ENCODE assay signal across 16 mouse cellular contexts in genomic region chr11:113726994-113727888, GRCm38 (mm10). TPM values are rescaled to one million over a fixed set of nuclear protein-coding genes. Genes with fewer than 3 reads are reported as not detected.
A peak's percentile ranks its signal among the peaks of the same experiment; 100 is the strongest.
DNase-seq lines count a peak whose midpoint lies in the region; ATAC-seq and TF ChIP-seq lines count a peak whose summit lies in the region.
"Had no signal": no experiment of that assay in that cellular context is flagged by ENCODE, and none has a peak within 500 bp of the region (broad histone marks: within the 10 kb centered on the region; RNA-seq: fewer than 3 reads in every experiment).

No protein-coding gene starts in this region.

- TF ChIP-seq CTCF in left cerebral cortex, adult 2 months (IDR thresholded peaks at IDR 0.05) = no peak

- H3K9ac ChIP-seq in embryonic facial prominence, embryonic 11.5 days (replicated peaks; ENCODE audit: low read length) = no peak overlapping the region
- no peak overlapping the region for H3K9ac ChIP-seq in limb, embryonic 13.5 days
- H3K9ac ChIP-seq: neural tube, embryonic 12.5 days had no signal

- intact Hi-C loops in heart, postnatal 10 days (cut with DNase I) = no loop called here
- intact Hi-C loops in left cerebral cortex, adult 2 months (cut with DNase I) = loop anchor here (10.0 kb wide), 1 partner anchor 738 kb away; no protein-coding TSS in a partner anchor

- H3K27me3 ChIP-seq in embryonic facial prominence, embryonic 11.5 days (ENCODE audit: control insufficient read depth, insufficient read depth, low read length) = no peaks in the 10 kb centered on the region
- no peaks in the 10 kb centered on the region for H3K27me3 ChIP-seq in limb, embryonic 13.5 days
- H3K27me3 ChIP-seq: neural tube, embryonic 12.5 days had no signal

- H3K4me2 ChIP-seq in embryonic facial prominence, embryonic 11.5 days (ENCODE audit: low read depth, low read length) = no peak overlapping the region
- H3K4me2 ChIP-seq in limb, embryonic 13.5 days (replicated peaks) = peak overlapping the region; percentile 5; the same call in 1 of the 2 replicates
- H3K4me2 ChIP-seq: neural tube, embryonic 12.5 days had no signal

- DNase-seq in heart, adult 11 months = peak; percentile 93
- DNase-seq in heart, postnatal 10 days = no peak
- DNase-seq in left cerebral cortex, adult 2 months (ENCODE audit: extremely low spot score in 1 of 2, low spot score in 2 of 2) = no peak
- no peak for DNase-seq in left cerebral cortex, adult 9 months (ENCODE audit: low spot score in 2 of 2)
- DNase-seq in embryonic facial prominence, embryonic 11.5 days (ENCODE audit: low spot score) = peak; percentile 32
- DNase-seq in natural killer cell, adult 2 months (ENCODE audit: low spot score in 2 of 2) = no peak
- DNase-seq: adrenal gland, postnatal 25 days; cerebellum, postnatal 36 days; left cerebral cortex, postnatal 4 days had no signal

- WGBS in embryonic facial prominence, embryonic 11.5 days = 68% methylated on average over 14 of the region's 14 CpGs
- WGBS in limb, embryonic 13.5 days = 36% methylated on average over 14 of the region's 14 CpGs

- H3K4me1 ChIP-seq in embryonic facial prominence, embryonic 11.5 days (ENCODE audit: control insufficient read depth, insufficient read depth, low read length) = peaks cover 17% of the 10 kb centered on the region
- peaks cover 68% of the 10 kb centered on the region for H3K4me1 ChIP-seq in limb, embryonic 13.5 days

- ATAC-seq in embryonic facial prominence, embryonic 11.5 days (replicated peaks; ENCODE audit: insufficient number of reproducible peaks, low FRiP score, low TSS enrichment, low read depth) = no peak
- no peak for ATAC-seq in limb, embryonic 13.5 days (ENCODE audit: low FRiP score, low read depth)
- ATAC-seq in cerebellum, adult (ENCODE audit: insufficient number of reproducible peaks, low FRiP score, low TSS enrichment) = no peak

- peaks cover 19% of the 10 kb centered on the region for H3K36me3 ChIP-seq in embryonic facial prominence, embryonic 11.5 days (replicated peaks; ENCODE audit: control insufficient read depth, insufficient read depth, low read depth, low read length)
- H3K36me3 ChIP-seq in limb, embryonic 13.5 days = peaks cover 55% of the 10 kb centered on the region

- no peak overlapping the region for H3K4me3 ChIP-seq in left cerebral cortex, adult 2 months
- H3K4me3 ChIP-seq in embryonic facial prominence, embryonic 11.5 days (ENCODE audit: low read depth, low read length) = no peak overlapping the region
- H3K4me3 ChIP-seq in limb, embryonic 13.5 days = no peak overlapping the region
- H3K4me3 ChIP-seq: forebrain, embryonic 10.5 days; heart, embryonic 10.5 days; neural tube, embryonic 12.5 days had no signal

- H3K9me3 ChIP-seq in embryonic facial prominence, embryonic 11.5 days (replicated peaks; ENCODE audit: control insufficient read depth, low read length) = no peaks in the 10 kb centered on the region
- no peaks in the 10 kb centered on the region for H3K9me3 ChIP-seq in limb, embryonic 13.5 days
- H3K9me3 ChIP-seq: forebrain, embryonic 10.5 days; heart, embryonic 10.5 days; neural tube, embryonic 12.5 days had no signal

- peak overlapping the region; percentile 11; the same call in 1 of the 2 replicates for H3K27ac ChIP-seq in left cerebral cortex, adult 2 months
- H3K27ac ChIP-seq in embryonic facial prominence, embryonic 11.5 days (replicated peaks; ENCODE audit: low read depth, low read length) = no peak overlapping the region
- H3K27ac ChIP-seq in limb, embryonic 13.5 days = peak overlapping the region; percentile 69
- H3K27ac ChIP-seq: forebrain, embryonic 10.5 days; heart, embryonic 10.5 days; neural tube, embryonic 12.5 days had no signal

RNA-seq across cellular contexts. Expression of gene Cpsf4l, which starts 17.4 kb away (rescaled TPM):
- not detected for total RNA-seq in heart, postnatal 10 days (2021)
- not detected for total RNA-seq in left cerebral cortex, adult 2 months (2021)
- polyA plus RNA-seq in embryonic facial prominence, embryonic 11.5 days (2014; fragmentation: Nextera tagmentation; extraction: Ambion mirVana) = 0.31 TPM in 1 of 2 replicates, not detected in the other
- 0.37 and 0.70 TPM in 2 replicates for polyA plus RNA-seq in limb, embryonic 13.5 days (2015; fragmentation: Nextera tagmentation; extraction: Ambion mirVana)
- total RNA-seq: left cerebral cortex, postnatal 4 days; megakaryocyte-erythroid progenitor cell, adult 5-6 weeks had no signal
- polyA plus RNA-seq: C2C12 had no signal

RNA-seq across cellular contexts. Expression of gene Cdc42ep4, which starts 24.4 kb away (rescaled TPM):
- total RNA-seq in heart, postnatal 10 days (2021) = 10 to 100 TPM; 23.6 to 33.0 TPM
- total RNA-seq in left cerebral cortex, adult 2 months (2021) = 10 to 100 TPM; 25.6 to 28.8 TPM
- polyA plus RNA-seq in embryonic facial prominence, embryonic 11.5 days (2014; fragmentation: Nextera tagmentation; extraction: Ambion mirVana) = 59.1 and 63.7 TPM in 2 replicates
- 96.6 and 102 TPM in 2 replicates for polyA plus RNA-seq in limb, embryonic 13.5 days (2015; fragmentation: Nextera tagmentation; extraction: Ambion mirVana)

RNA-seq across cellular contexts. Expression of gene D11Wsu47e, which starts 43.0 kb away (rescaled TPM):
- 1 to 10 TPM; 7.1 to 8.4 TPM for total RNA-seq in heart, postnatal 10 days (2021)
- 10 to 100 TPM; 13.2 to 14.5 TPM for total RNA-seq in left cerebral cortex, adult 2 months (2021)
- 24.8 and 26.5 TPM in 2 replicates for polyA plus RNA-seq in embryonic facial prominence, embryonic 11.5 days (2014; fragmentation: Nextera tagmentation; extraction: Ambion mirVana)
- polyA plus RNA-seq in limb, embryonic 13.5 days (2015; fragmentation: Nextera tagmentation; extraction: Ambion mirVana) = 22.7 and 23.7 TPM in 2 replicates

RNA-seq across cellular contexts. Expression of gene Fam104a, which starts 43.3 kb away (rescaled TPM):
- 10 to 100 TPM; 21.1 TPM for total RNA-seq in heart, postnatal 10 days (2021)
- 10 to 100 TPM; 31.2 to 31.4 TPM for total RNA-seq in left cerebral cortex, adult 2 months (2021)
- 51.2 and 52.0 TPM in 2 replicates for polyA plus RNA-seq in embryonic facial prominence, embryonic 11.5 days (2014; fragmentation: Nextera tagmentation; extraction: Ambion mirVana)
- 48.0 and 50.1 TPM in 2 replicates for polyA plus RNA-seq in limb, embryonic 13.5 days (2015; fragmentation: Nextera tagmentation; extraction: Ambion mirVana)

Comparison
In these comparisons a context has a peak if more than half of its experiments do, and no peak if none do; other contexts are left out.
1. DNase-seq: peak in heart, adult 11 months (single experiment) and embryonic facial prominence, embryonic 11.5 days (single experiment); none in heart, postnatal 10 days (0 of 2), left cerebral cortex, adult 2 months (0 of 2), left cerebral cortex, adult 9 months (0 of 2) and natural killer cell, adult 2 months (0 of 2).